Mouse (Mus musculus) C2C12 (cell line): ENCODE measurements around the gene Pold1. TPM values are rescaled to one million over a fixed set of nuclear protein-coding genes. Genes with fewer than 3 reads are reported as not detected.

ENCODE experiments used
- H3K27me3 ChIP-seq: one replicate; pipeline ENCODE4 v1.6.1; 2011; ENCODE audit not compliant: control insufficient read depth, insufficient read depth, insufficient read length
- H3K36me3 ChIP-seq: one replicate; pipeline ENCODE4 v1.6.1; 2011; ENCODE audit not compliant: control insufficient read depth, insufficient read depth
- H3K4me3 ChIP-seq: one replicate; pipeline ENCODE4 v1.5.1; 2011; ENCODE audit warnings: mild to moderate bottlenecking, control low read depth; ENCODE audit not compliant: poor library complexity, insufficient read depth, severe bottlenecking
- H3K79me2 ChIP-seq: one replicate; pipeline ENCODE4 v1.6.1; 2011; ENCODE audit not compliant: control insufficient read depth, insufficient read depth
- H3K79me3 ChIP-seq: one replicate; pipeline ENCODE4 v1.6.1; 2011; ENCODE audit warnings: low read depth, control low read depth
- H3ac ChIP-seq: one replicate; pipeline ENCODE3; 2011; ENCODE audit warnings: low read depth; ENCODE audit not compliant: control insufficient read depth, insufficient read length
- CEBPB ChIP-seq: IDR thresholded peaks from one replicate; pipeline ENCODE4 v1.6.1; 2011; ENCODE audit warnings: low read depth, mild to moderate bottlenecking, control low read depth, moderate library complexity
- CTCF ChIP-seq: IDR thresholded peaks from one replicate; pipeline ENCODE4 v1.5.1; 2011; ENCODE audit not compliant: control insufficient read depth, insufficient read depth, insufficient read length
- FOSL1 ChIP-seq: IDR thresholded peaks from one replicate; pipeline ENCODE4 v1.8.0; 2011; ENCODE audit warnings: mild to moderate bottlenecking, low read length; ENCODE audit not compliant: poor library complexity, insufficient read depth, severe bottlenecking
- MAX ChIP-seq: IDR thresholded peaks from one replicate; pipeline ENCODE4 v1.6.1; 2011; ENCODE audit warnings: mild to moderate bottlenecking, control low read depth
- MYOD1 ChIP-seq: IDR thresholded peaks from one replicate; pipeline ENCODE4 v1.6.1; 2011; ENCODE audit warnings: low read depth; ENCODE audit not compliant: control insufficient read depth, insufficient read length
- MYOG ChIP-seq: IDR thresholded peaks from one replicate; pipeline ENCODE4 v1.6.1; 2011; ENCODE audit not compliant: control insufficient read depth, insufficient read length; ENCODE audit errors: extremely low read depth
- USF1 ChIP-seq: IDR thresholded peaks from one replicate; pipeline ENCODE4 v1.6.1; 2011; ENCODE audit warnings: low read depth, mild to moderate bottlenecking, control low read depth, moderate library complexity
- polyA plus RNA-seq: library from polyadenylated mRNA; unstranded; fragments of >200 nt; fragmentation: generic; extraction: Trizol; gene quantifications from one replicate; pipeline ENCODE4 v1.2.1, GENCODE M21; 2012; ENCODE audit warnings: missing spikeins

The Pold1 gene
- polyA plus RNA-seq, 1 experiment, result 66.1 TPM

GRCm38 (mm10) chr7:44568803-44569202, 20.2 kb upstream of the Pold1 start:
- TF ChIP-seq CTCF (no peak), MYOG (no peak), FOSL1 (no peak), MYOD1 (no peak), USF1 (no peak)
- H3K79me3 ChIP-seq, result no peaks in the 10 kb centered on the region
- no peaks in the 10 kb centered on the region for H3K36me3 ChIP-seq
- peaks cover 25% of the 10 kb centered on the region for H3K27me3 ChIP-seq
- no peaks in the 10 kb centered on the region for H3K79me2 ChIP-seq
- H3ac ChIP-seq, result no peak overlapping the region
- no peak overlapping the region for H3K4me3 ChIP-seq

DNA sequence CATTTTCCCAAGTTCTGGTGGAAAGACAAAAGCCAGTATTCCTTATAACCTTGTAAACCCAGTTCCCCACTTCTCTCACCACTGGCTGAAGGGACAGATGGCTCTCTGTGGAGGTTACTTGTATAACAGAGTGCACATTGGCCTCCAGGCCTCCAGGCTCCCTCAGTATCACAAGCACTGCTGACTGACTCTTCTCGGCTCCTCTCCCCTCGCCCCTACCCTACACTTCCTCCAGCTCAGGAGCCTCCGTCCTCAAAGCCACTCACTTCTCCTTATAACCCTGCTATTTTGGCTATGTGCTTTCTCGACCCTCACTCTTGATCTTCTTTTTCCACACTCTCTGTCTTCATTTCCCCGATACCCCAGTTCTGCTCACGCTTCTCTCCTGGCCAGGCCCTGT, 16.8 kb upstream of the Pold1 start:
- Histone ChIP-seq H3K27me3 (peaks cover 11% of the 10 kb centered on the region), H3K36me3 (no peaks in the 10 kb centered on the region), H3K79me2 (no peaks in the 10 kb centered on the region), H3K79me3 (no peaks in the 10 kb centered on the region), H3K4me3 (no peak overlapping the region), H3ac (no peak overlapping the region)
- TF ChIP-seq MYOG (no peak), MAX (no peak), MYOD1 (no peak), CEBPB (no peak)

DNA sequence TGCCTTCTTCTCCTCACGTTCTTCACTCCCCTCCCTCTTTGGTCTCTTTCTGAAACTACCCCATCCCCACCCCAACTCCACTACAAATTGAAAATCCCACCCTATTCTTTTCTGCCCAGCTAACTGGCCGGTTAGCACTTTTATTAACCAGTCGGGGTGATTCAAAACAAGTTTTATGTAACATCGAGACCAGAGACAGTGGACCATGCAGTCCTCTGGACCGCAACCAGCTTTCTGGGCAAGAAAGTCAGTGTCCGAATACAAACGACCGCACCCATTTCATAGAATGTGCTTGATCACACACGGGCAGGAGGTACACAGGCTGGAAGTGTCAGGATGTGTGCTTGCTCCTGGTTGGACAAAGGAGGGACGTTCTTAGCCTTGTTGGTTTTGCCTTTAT, 15.8 kb upstream of the Pold1 start:
- TF ChIP-seq FOSL1 (no peak), MYOD1 (no peak), CEBPB (no peak), CTCF (no peak)
- H3K27me3 ChIP-seq, result peaks cover 11% of the 10 kb centered on the region
- H3K79me3 ChIP-seq, result no peaks in the 10 kb centered on the region
- H3K4me3 ChIP-seq, result no peak overlapping the region
- H3K36me3 ChIP-seq, result no peaks in the 10 kb centered on the region
- no peak overlapping the region for H3ac ChIP-seq
- no peaks in the 10 kb centered on the region for H3K79me2 ChIP-seq

- no peaks in the 10 kb centered on the region for H3K79me2 ChIP-seq
- no peak overlapping the region for H3K4me3 ChIP-seq
- no peaks in the 10 kb centered on the region for H3K36me3 ChIP-seq
- peaks cover 11% of the 10 kb centered on the region for H3K27me3 ChIP-seq
- H3ac ChIP-seq, result no peak overlapping the region
- TF ChIP-seq FOSL1 (no peak), USF1 (no peak)
- no peaks in the 10 kb centered on the region for H3K79me3 ChIP-seq
Measured at GRCm38 (mm10) chr7:44563284-44563683, 14.6 kb upstream of the Pold1 start.

- Histone ChIP-seq H3ac (no peak overlapping the region), H3K79me2 (no peaks in the 10 kb centered on the region), H3K36me3 (no peaks in the 10 kb centered on the region), H3K79me3 (no peaks in the 10 kb centered on the region), H3K4me3 (no peak overlapping the region), H3K27me3 (peaks cover 8% of the 10 kb centered on the region)
- no peak for TF ChIP-seq FOSL1
- peak; percentile 11 for TF ChIP-seq CTCF
- no peak for TF ChIP-seq CEBPB
Measured at GRCm38 (mm10) chr7:44560435-44561400, 12.1 kb upstream of the Pold1 start.

GRCm38 (mm10) chr7:44557629-44558028, 9.0 kb upstream of the Pold1 start:
- no peak overlapping the region for H3K4me3 ChIP-seq
- no peaks in the 10 kb centered on the region for H3K79me2 ChIP-seq
- H3K79me3 ChIP-seq, result no peaks in the 10 kb centered on the region
- TF ChIP-seq FOSL1 (no peak), MAX (no peak), MYOD1 (no peak), CTCF (no peak), CEBPB (no peak), USF1 (no peak), MYOG (no peak)
- H3K27me3 ChIP-seq, result no peaks in the 10 kb centered on the region
- H3ac ChIP-seq, result no peak overlapping the region
- H3K36me3 ChIP-seq, result no peaks in the 10 kb centered on the region
